Mouse (Mus musculus) urinary bladder, postnatal 14 days (tissue): Measurements from ENCODE around the gene Pah.

Experiments
- DNase-seq: peaks from one replicate; pipeline ENCODE4 v3.0.0; 2021; ENCODE audit warnings: low spot score

The Pah gene

GRCm38 (mm10) chr10:87503946-87504345, 17.6 kb upstream of the Pah start:
- DNase-seq = peak; percentile 60

- no peak for DNase-seq
Measured at GRCm38 (mm10) chr10:87508581-87508980, 13.0 kb upstream of the Pah start.

- DNase-seq = no peak
Measured at GRCm38 (mm10) chr10:87513052-87513451, 8.5 kb upstream of the Pah start.

DNA sequence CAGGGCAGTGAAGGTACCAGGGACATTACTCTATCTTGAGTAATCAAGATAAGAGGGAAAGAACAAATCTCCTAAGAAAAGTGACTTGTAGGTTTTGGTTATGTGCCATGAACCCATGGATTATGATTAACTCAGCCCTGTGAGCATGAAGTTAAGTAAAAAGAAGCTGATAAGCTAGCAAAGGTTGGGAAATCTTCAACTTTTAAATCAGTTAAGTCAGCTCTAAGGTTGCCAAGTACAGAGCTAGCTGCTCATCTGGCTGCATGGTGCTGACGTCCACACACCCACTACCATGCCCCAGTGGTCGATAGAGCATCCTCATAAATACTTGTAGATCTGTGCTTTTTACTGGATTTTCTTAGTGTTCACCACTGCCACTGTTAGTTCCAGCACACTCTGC, 3.0 kb upstream of the Pah start:
- no peak for DNase-seq

GRCm38 (mm10) chr10:87520401-87521116, 1.0 kb upstream of the Pah start:
- DNase-seq = no peak

DNA sequence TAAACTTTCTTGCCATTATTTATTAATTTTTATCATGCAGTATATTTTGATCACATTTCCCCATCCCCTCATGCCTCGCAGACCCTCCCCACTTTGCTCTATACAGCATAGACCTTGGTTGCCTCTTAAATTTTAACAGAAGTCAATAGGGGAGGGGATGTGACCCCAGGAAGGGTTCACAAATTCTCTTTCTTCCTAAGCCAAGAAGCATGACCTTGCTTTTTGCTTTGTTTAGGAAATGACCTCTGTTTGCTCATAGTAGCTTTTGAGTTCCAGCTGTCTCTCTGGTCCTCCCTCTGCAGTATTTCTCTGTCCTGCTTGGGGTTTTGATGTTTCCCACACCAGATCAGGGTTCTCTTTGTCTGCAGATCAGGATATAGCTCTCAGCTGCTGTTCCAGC, 12.6 kb downstream of the Pah start:
- DNase-seq = no peak

DNA sequence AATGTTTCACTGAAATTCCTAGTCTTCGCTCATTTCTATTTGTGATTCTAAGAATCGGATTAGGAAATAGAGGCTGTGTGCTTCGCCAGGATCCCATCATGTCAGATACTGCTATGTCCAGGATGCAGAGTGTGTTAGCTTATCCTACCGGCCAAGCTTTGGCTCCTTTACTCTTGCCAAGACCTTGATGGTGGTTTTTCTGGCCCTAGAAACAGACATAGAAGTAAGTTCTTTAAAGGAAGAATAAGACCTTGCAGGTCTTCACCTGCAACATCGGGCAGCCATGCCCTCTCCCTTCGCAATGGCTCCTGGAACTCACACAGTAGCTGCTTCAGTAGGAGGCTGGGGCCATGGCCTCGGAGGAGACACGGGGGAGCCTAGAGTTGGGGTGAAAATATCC, 24.2 kb downstream of the Pah start:
- DNase-seq = no peak

GRCm38 (mm10) chr10:87546299-87547234, 25.0 kb downstream of the Pah start:
- no peak for DNase-seq

DNA sequence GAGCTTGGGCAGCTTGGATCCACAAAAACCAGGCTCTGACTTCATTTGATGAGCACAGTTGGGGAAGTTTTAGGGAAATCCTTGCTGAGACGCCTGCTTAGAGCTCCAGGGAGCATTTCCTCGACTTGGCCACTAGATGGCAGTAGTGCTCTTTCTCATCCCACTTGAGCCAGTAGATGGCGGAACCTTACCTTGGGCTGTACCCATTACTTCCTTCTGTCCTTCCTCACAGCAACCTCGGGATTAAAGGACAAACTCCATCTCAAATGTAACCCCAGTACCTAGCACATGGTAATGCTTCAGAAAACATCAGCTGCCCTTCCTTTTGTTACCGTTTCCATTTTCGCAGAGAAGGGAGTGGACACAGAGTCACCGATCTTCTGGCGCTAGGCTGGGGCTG, 31.1 kb downstream of the Pah start:
- peak; percentile 10 for DNase-seq

DNA sequence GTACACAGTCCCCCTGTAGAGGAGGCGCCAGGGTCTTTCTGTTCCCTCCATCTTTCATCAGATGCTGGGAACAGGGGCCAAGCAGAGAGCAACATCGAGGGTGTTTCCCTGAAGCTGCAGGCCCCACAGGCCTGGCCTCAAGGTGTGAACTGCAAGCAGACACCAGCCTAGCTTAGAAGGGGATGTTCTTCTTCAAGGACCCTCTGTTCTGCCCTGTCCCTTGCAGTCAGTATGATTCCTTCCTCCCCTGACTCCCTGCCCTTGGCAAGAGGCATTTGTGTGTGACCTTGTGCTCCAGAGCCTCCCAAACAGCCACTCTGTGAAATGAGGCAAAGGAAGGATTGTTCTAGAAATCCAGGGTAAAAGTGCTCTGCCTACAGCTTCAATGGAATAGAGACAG, 34.8 kb downstream of the Pah start:
- no peak for DNase-seq

GRCm38 (mm10) chr10:87563818-87564217, 42.2 kb downstream of the Pah start:
- DNase-seq = no peak

DNA sequence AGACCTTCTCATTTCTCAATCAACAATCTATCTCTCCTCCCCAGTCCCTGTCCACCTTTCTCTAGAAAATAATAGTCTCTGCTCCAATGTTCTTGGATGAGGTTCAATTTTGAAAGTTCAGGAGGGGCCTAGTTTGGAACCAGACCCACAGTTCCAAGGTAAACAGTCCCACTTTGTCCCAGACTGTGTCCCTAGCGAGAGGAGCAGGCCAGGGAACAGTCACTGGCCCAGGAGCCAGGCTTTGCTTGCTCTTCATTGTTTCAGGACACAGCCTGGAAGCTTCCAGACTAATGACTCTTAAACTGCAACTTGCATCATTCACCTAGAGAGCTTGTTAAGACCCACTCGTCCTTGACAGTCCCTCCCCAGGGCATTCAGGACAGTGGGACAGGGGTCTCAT, 44.1 kb downstream of the Pah start:
- DNase-seq = no peak

GRCm38 (mm10) chr10:87572500-87572899, 50.9 kb downstream of the Pah start:
- DNase-seq = no peak

GRCm38 (mm10) chr10:87586696-87587095, 65.1 kb downstream of the Pah start:
- peak; percentile 32 for DNase-seq

DNA sequence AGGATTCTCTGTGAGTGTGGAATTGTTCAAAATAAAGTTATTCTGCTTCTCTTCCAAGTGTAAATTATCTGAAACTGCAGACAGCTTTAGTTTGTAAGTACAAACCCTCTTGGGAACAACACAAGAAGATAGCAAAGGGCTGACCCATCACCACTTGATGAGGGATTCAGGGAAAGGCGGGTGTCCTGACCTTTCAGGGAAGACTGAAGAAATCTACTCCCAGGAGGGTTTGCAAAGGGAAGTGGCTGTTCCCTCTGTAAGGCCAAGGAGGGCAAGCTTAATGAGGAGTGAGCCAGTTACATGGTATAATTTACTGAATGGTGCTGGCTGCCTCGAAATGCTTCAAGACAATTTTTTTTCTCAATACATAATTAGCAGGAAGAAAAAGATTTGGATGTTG, 72.3 kb downstream of the Pah start:
- DNase-seq = no peak

- DNase-seq = peak; percentile 35
Measured at GRCm38 (mm10) chr10:87596361-87597074, 74.9 kb downstream of the Pah start.

DNA sequence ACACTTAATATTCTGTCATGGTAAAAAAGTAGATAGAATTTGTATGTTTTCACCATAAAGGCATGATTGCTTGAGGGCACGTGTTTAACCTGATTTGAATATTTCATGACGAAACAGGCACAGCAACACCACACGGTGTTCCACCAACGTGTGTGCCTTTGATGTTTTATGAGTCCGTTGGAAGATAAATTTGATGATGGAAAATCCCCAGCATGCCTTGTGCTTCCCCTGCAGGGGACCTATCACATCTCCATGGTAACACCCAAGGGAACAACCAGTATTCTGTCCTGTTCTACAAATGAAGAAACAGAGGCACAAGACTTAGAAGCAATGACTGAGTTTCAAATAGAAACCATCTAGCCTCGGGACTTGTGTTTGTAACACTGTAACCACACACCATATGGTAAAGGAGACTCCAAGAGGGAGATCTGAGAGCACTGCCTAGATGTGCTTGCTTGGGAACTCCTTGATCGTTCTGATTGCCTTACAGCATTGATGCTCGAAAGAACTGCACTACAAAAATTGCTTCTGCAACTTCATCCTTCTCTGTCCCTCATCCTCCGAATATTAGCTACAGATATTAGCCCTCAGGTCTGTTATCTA, 75.6 kb downstream of the Pah start:
- DNase-seq = no peak

DNA sequence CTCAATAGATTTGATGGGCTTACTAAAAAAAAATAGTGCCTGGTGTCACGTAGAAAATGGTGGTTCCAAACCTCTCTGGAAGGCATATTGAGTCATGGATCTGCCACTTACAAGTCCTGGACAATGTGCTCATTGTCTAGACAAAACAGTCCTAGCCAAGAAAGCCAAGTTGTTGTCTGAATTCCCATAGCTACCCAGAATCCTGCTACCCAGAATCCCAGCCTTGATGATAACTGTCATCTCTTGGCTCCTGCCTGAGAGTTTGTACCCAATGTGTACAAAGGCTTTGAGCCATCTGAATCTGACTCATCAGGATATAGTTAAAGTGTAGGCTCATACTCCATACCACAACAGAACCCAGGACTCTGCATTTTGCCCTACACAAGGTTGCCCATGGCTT, 80.6 kb downstream of the Pah start:
- DNase-seq = no peak

GRCm38 (mm10) chr10:87625196-87625595, 103.6 kb downstream of the Pah start:
- DNase-seq = no peak
